Mouse (Mus musculus) brain, embryonic 18.5 days (tissue): ENCODE measurements around the gene Mgrn1.

Source experiments
- DNase-seq: peaks from one replicate; pipeline ENCODE4 v3.0.0-alpha.2; 2012; ENCODE audit warnings: low read depth, low spot score

Mgrn1 gene

DNA sequence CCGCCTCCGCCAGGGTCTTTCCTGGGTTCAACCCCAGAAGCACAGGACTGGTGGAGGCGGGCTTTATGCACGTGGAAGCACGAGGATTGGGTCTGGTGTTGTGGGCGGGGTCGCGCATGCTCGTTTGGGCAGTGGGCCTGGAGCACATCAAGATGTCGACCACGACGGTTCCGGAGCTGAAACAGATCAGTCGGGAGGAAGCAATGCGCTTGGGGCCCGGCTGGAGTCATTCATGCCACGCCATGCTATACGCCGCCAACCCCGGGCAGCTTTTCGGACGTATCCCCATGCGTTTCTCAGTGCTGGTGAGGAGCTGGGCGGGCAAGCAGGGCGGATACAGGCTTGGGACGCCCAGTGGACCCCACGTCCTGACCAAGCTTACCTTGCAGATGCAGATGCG is 52.9 kb downstream of the Mgrn1 start:
- peak; percentile 91 for DNase-seq

DNA sequence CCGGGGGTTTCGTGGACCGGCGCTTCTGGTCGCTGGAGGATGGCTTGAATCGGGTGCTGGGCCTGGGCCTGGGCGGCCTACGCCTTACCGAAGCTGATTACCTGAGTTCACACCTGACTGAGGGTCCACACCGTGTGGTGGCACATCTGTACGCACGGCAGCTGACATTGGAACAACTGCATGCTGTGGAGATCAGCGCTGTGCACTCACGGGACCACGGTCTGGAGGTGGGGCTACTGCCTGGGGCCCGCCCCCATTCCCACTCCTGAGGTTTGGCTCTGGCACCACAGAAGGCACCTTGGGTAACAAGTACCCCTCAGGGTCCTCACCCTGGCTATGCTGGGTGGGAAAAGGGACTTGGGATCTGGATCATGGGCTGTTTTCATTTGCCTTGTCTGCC is 53.4 kb downstream of the Mgrn1 start:
- DNase-seq, result no peak

DNA sequence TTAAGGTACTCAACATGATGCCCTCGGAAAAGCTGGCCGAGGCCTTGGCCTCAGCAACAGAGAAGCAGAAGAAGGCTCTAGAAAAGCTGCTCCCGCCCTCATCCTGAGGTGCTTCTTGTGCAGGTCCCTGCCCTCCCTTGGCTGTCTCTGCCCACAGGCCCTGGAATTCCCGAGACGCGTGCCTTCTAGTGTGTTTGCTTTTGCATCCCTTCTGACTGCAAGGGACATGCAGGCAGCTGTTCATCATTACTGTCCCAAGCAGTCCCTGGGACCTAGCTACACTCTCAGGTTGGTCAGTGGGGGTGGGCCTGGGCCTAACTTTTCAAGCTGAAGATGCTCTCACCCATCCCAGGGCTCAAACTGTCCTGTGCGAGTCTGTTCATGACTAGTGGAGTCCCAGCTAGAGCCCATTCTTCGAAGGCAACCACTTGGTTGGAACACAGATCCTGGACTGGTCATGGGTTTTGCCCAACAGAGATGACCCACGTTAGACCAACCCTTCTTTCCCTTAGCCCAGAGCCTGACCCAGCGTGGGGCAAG is 54.3 kb downstream of the Mgrn1 start:
- no peak for DNase-seq

DNA sequence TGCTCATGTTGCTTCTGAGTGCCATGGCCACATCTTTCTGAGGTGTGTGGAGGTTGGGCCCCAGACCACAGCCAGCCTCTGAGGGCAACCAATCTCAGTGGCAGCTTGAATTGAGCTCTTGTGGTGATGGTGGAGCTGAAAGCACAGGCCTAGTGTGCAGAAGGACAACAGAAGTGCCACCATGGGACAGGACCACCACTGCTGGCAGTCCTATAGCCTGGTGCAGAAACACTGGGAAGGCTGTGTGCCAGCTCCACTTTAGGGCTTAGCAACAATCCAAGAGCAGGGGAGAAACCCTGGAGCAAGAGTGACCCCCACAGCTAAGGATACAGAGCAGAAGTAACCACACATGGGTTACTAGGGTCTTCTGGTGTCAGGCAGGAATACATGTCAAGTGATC is 55.0 kb downstream of the Mgrn1 start:
- no peak for DNase-seq

DNA sequence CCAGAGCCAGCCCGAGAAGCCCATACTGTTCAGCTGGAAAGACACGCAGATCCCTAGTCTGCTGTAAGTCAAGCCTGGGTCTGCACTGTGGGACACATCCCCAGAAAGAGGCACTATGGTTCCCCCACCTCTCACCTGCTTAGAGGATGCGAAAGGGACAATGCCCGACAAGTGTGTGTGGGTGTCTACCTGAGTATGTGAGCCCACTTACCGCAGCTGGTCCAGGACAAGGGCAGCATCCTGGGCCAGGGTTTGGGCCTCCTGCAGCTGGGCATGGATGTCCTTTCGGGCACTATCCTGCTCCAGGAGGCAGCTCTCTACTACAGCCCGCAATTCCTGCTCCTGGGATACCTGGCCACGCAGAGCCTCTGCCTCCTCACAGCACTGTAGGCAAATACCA is 56.8 kb downstream of the Mgrn1 start:
- no peak for DNase-seq

DNA sequence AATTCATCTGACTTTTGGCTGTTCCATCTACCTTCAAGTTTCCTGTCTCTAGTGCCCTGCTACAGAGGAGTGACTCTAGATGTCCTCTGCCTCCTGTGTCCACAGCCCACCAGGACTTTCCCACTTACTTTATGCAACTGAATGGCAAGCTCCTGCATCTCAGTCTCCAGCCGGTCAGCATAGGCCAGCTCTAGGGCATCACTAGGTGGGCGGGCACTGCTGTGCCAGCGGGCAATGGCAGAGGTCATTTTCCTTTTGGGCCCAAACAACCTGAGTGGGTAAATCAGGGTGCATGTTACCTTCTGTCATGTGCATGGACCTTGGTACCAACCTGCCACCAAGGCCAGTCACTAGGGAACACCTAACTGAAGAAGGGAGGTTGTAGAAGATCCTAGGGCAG is 57.4 kb downstream of the Mgrn1 start:
- DNase-seq, result no peak

DNA sequence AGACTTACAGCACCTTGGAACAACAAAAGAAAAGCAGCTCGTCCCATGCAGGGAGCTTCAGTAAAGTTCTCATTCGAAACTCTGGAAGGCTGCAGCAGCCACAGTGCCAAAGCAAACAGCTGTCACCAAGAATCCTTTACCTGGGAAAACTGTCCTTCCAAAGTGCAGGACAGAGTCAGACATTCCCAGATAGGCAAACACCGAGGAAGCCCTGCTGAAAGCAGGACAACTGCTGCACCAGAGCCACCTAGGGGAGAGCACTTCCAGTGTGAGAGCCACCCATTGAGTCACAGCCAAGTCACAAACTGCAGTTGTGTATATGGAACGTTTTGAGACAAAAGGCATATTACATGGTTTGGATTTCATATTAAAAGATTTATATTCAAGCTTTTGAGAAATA is 59.4 kb downstream of the Mgrn1 start:
- DNase-seq, result no peak

DNA sequence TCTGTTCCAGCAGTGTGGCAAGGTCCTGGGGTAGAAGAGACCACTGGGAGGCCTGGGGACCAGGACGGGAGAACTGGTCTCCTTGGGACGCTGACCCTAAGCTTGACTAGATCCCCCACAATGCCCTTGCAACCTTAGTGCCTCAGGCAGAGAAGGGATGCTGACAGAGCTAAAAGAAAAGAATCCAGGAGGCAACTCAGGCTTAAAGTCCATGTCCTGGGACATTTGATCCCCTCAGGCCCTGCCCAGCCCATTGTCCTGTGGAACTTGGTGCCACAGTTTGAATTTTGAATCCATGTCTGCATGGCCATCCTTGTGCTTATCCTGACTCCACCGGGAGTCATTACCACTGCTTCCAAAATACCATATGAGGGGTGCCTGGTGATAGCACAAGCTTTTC is 60.1 kb downstream of the Mgrn1 start:
- no peak for DNase-seq

DNA sequence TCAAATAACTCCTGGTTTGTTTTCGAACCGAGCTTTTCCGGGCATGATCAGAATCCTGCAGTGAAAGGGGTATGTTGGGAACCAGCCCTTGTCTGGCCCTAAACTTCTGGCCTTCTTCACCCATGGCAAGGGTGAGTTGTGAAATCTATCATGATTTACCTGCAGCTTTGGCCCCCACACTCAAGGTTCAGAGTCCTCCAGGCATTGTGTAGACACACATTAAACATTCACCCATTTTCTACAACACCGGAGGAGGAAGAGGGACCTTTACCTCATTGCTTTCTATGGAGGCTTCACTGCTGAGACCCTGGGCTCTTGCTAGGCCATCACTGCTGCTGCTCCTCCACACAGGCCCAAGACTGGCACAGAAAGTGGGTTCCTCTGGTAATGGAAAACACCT is 61.3 kb downstream of the Mgrn1 start:
- no peak for DNase-seq

DNA sequence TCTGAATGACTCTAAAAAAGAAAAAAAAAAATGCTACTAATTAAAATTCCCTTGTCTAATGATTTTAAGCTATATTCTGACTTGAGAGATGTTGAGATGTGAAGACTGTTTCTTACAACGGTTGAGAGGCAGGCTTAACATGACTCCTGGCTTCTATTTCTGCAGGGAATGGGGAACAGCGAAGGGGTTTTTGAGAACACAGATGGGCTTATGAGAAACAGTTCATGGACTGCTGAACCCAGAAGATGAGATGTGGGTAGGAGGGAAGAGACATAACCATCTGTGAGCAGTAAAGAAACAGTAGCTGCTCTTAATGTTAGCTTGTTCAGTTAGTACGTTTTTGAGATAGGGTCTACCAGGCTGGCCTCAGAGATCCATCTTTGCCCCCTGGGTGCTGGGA is 70.6 kb downstream of the Mgrn1 start:
- no peak for DNase-seq

DNA sequence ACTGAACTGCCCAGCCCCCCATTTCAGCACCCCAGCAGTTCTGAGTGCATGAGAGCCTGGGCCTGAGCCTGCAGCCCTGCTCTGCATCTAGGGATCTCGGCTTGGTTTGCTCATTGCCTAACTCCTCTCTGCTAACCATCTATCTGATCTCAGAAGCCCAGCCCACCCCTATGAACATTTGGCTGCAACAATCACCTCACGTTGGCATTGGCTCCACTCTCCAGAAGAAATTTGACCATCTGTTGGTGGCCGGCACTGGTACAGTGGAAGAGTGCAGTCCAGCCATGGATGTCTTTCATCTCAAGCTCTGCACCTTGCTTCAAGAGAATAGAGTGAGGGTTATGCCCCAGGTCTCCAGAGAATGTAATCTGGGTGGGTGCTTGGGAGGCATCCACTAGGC is 71.4 kb downstream of the Mgrn1 start:
- no peak for DNase-seq

DNA sequence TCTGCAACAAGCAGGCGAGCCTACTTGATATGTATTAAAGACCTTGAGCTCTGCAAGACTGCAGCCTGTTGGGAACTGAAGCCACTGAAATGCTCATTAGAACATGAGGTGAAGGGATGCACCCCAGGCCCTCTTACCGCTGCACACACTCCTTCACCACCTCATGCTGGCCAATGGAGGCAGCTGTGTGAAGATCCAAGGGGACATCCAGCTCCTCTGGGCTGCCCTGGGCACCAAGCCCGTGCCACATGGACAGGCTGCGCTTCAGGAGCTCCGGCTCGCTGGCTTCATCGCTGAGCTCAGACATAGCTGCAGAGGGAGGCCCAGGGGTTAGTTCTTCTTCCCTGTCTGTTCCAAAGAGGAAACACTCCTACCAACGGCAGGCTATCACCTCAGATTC is 74.2 kb downstream of the Mgrn1 start:
- DNase-seq, result no peak

DNA sequence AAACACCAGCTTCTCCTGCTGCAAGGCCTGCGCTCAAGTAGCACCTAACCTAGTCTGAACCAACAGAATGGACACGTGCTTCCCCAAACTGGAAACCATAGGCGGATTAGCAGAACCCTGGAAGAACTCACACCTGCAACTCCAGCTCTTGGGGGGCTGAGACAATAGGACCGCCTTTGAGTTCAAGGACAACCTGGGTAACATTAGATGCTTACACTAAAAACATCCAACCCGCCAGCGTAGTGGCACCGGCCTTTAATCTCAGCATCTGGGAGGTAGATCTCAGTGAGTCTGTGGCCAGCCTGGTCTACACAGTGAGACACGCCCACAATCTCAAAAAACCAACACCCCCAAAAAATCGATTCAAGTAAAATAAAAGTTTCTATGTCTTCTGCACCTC is 77.3 kb downstream of the Mgrn1 start:
- no peak for DNase-seq

DNA sequence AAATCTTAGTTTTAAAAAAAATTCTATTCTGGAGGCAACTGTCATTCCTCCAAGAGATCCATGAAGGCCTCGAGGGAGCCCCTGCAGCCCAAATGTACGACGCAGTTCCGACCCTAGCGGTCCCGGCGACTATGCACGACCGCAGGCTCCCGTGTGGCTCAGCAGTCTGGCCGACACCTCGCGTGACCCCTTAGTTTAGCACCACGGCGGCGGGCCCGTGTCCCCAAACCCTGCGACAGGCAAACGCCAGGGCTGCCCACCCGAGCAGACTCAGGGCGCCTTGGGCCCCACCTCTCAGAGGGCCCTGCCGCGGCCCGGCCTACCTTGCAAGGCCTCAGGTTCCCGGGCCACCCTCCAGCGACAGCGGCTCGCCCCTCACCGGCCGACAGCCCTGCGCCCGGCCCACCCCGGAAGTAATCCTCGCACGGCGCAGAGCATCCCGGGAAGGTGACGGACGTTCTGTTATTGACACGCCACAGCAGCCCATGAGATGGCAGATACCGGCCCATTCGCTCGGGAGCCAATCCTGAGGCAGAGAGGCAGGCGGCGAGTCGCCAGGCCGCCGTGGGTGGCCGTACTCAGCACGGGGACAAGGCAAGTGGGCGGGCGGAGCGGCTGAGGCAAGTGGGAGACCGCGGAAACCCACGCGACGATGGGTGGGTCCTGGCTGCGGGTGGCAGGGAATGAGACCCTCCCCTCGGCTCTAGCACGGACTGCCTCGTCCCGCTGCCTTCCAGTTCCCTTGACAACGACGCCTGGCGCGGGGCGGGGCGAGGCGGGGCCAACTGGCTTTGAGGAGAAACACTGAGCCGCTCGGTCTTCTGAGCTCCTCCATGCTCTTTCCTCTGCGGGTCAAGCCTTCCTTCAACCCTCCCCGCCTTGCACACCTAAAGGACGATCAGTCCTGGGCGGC is 78.0 kb downstream of the Mgrn1 start, which contains the start of gene Anks3:
Anks3 (minus strand) TSS at position 409 of the 913 bp plus-strand sequence.
- DNase-seq, result peak; percentile 96

DNA sequence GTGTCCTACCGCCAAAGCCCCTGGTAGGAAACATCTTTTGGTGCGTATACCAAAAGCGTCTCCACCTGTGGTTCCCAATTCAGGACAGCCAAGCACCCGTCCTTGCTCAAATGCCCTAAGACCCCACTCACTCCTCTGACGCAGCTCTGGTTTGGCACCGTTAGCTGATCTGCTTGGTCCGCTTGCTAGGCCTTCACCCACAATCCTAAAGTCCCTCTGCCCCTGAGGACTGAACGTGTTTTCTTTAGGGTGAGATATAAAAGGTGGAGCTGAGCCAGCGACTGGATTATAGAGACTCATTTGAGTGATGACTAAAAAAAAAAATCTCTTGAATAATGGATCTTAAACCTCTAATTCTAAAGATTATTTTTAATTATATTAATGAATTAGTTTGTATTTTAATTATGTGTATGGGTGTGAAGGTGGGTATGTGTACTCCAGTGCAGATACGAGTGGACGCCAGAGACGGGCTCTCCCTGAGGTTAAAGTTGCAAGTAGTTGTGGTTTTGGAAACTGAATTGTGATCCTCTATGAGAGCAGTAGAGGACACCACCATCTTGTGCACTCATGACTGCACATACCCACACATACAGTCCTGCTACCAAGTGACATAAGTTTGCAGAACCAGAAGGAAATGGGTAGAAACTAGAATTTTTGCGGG is 78.8 kb downstream of the Mgrn1 start:
- DNase-seq, result no peak

DNA sequence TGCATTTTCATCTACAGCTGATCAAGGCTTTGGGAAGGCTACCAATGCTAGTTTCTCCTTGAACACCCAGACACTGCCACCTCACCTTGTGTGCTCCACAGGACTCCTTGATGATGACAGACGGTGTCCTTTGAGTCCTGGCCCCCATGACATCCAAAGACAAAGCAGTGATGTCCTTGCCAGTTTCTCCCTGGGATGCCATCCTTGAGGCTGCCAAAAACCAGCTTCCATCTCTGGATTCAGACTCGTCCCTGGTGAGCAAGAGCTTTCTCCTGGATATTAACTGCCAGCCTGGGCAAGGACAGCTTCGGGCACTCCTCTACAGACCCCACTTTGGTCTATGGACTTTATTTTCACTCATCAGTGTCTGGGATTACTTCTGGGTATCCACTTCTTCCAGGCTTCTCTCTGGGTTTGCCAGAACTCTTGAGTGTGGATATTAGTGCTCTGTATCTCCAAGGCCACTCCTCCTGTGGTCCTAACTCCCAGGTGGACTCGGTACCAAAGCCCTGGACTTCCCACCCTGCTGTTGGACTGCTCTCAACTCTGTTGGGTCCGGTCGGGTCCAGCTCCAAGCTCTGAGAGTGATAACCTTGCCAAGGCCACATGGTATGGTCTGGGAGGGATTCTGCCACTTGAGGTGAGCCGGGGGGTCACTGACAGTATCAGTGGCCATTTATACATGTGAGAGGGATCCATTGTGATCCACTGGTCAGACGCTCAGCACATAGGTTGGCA is 79.5 kb downstream of the Mgrn1 start:
- DNase-seq, result no peak

DNA sequence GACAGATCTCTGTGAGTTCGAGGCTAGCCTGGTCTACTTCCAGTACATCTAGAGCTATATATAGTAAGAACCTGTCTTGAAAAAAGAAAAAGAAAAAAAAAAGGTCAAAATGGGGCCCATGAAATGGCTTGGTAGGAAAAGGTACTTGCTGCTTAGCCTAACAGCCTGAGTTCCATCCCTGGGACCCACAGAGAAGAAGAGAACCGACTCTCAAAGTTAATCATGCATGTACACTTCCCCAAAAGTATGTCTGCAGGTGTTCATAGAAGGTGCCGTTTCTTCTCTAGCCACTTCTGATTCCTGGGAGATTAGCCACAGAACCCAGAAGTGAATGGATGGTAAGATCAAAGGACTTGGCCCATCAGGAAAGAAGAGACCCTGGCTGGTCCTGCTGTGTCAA is 82.4 kb downstream of the Mgrn1 start:
- DNase-seq, result no peak

DNA sequence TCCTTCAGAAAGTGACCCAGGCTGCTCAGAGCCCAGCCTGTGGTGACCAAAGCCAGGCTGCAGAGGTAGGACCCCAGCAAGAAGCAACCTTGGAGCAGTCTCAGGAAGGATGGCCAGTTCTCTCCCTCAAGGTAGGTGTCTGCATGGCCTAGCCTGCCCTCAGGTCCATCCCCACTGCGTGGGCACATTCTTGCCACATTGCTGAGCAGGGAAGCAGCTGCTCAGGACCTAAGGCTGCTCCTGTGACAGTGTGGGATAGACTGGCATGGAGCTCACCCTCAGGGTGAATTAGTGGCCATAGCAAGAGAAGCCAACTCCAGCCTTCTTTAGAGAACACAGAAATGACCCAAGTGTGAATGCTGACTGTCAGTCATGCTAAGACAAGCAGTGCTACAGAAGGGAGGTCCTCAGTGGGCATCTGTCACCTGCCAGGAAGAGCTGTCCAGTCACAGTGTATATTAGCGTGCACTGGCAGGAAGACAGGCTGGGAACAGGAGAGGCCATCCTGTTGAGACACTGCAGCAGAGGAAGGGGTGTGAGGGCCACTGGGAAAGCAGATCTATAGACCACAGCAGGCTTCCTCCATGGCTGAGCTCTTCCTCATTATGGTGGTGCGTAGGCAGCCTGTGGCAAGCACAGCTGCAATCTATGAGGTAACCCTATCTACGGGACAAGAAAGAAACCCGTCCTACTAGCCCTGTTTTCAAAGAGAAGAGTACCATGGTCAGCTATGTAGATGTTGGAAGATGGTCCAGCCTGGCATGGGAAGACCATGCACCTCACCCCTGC is 83.2 kb downstream of the Mgrn1 start:
- DNase-seq, result no peak

DNA sequence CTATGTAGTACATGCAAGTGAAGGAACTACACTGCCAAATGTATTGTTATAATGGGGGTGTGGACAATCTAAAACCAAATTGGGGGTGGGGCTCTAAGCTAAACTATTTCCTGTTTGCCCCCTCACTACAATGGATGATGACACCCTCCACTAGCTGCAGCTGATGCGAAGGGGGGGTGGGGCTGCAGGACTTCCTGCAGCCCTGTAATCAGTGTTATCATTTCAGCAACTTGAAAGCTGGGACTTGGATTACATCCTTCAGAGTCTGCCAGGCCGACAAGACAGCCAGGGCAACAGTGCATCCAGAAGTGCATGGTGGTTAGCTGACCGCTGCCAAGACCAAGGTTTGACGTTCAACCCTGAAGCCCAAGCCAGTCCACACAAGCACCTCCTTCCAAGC is 85.6 kb downstream of the Mgrn1 start:
- DNase-seq, result no peak

DNA sequence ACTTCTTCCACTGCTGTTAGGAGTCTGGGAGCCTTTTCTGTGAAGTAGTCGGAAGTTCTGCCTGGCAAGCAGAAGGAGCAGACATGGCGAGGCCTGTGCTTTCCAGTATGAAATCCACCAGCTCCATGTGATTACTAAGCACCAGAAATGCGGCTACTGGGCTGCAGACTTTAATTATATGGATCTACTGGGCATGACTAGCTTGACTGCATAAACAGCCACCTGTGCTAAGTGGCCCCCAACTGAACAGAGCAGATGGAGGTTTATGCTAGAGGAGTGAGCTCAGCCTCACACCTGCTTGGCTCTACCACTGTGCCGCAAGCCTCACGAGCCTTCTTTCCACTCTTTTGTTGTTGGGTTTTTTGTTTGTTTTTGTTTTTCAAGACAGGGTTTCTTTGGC is 88.5 kb downstream of the Mgrn1 start:
- no peak for DNase-seq

DNA sequence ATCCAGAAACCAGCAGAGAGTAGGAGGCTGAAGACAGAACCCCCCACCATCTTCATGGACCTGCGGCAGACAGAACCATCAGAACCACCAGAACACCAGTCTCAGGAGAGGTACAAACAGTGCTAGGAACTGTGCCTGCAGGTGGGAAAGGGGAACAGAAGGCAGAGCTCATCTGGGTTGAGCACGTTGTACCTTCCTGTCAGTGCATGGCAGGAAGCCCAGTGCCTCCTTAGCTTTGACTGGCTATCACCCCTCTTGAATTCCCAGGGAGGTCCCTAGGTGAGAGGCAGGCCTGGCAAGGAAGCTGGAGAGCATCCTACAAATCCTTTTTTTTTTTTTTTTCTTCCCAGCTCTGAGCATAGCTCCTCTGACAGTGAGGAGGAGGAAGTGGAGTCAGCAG is 90.1 kb downstream of the Mgrn1 start:
- DNase-seq, result no peak
